Mouse (Mus musculus) kidney, adult 2 months (tissue): ENCODE results near the gene Cela3b.

Source experiments
- CTCF ChIP-seq: fragments of 200-500 bp; conservative IDR thresholded peaks from 2 replicates; pipeline ENCODE4 v1.5.1; 2011; ENCODE audit warnings: low read depth, mild to moderate bottlenecking, control low read depth, low read length, moderate library complexity, mixed read lengths; ENCODE audit not compliant: insufficient read depth, insufficient read length
- POLR2A ChIP-seq: fragments of 200-500 bp; IDR thresholded peaks from one replicate; pipeline ENCODE4 v1.6.1; 2011; ENCODE audit warnings: low read depth, low read length, control low read depth

DNA sequence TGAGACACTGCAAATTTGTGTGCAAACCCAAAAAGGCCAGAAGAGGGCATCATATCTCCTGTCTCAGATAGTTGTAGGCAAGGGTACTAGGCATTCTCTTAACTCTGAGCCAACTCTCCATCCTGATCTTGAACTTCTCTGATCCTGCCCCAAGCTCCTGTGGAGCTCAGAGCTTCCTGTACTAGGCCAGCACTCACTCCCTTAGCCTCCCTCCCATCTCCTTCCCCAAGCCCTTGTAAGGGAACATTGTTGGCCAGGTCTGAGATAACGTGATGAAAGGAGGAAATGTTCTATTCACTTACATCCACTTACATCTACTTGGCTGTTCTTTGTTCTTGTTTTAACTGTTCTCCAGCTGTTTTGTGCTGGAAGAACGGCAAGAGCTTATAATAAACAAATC, 53.6 kb downstream of the Cela3b start:
- TF ChIP-seq CTCF (no peak), POLR2A (no peak)
